Mouse (Mus musculus): Measurements from ENCODE around the gene Katnal1.

DNA sequence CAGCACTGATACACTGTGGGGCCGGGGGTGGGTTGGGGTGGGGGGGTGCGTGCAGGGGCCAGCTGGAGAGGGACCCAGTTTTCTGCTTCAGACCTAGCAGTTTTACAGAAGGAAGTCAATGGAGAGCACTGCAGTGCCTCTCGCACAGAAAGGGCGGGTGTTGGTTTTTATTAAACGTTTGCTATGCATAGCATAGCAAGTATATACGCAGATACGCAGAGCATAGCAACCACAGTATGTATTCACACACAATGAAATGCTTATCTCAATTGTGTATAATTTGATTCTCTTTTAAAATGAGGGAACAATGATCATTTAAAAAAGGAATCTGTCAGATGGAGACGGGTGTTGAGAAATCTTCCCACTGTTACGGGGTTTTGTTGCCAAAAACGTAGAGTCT, 66.3 kb downstream of the Katnal1 start:
- no peak for TF ChIP-seq CTCF (IDR thresholded peaks at IDR 0.05; ENCODE audit: low read depth)
- TF ChIP-seq EP300 (IDR thresholded peaks at IDR 0.05; ENCODE audit: low read depth) = no peak
